15 mouse cellular contexts compared by ENCODE assay signal in the genomic region with DNA sequence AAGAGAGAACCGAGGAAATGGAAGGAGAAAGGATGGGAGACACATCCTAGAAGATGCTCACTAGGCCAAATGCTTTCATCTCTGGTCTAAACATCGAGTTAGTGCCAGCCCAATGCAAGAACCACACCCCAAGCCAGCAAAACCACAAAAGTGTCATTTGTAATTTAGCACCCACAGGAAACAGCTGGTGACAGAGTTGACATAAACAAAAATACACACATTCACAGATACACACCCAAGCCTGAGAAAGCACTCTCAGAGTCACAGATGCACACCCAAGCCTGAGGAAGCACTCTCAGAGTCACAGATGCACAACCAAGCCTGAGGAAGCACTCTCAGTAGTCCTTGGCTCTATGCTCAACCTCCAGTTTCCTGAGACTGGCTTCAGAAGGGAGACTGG. TPM values are rescaled to one million over a fixed set of nuclear protein-coding genes. Genes with fewer than 3 reads are reported as not detected.
A peak's percentile ranks its signal among the peaks of the same experiment; 100 is the strongest.
DNase-seq lines count a peak whose midpoint lies in the region; ATAC-seq lines count a peak whose summit lies in the region.
"Had no signal": no experiment of that assay in that cellular context is flagged by ENCODE, and none has a peak within 500 bp of the region (broad histone marks: within the 10 kb centered on the region; RNA-seq: fewer than 3 reads in every experiment).

No protein-coding gene starts in this region.

- peak; percentile 43 for DNase-seq in lung, postnatal 25 days (ENCODE audit: low spot score)
- DNase-seq in lung, postnatal 4 days, result no peak
- peak; percentile 24 to 40 for DNase-seq in B cell, adult 2 months
- peak; percentile 77 for DNase-seq in naive thymus-derived CD4-positive, alpha-beta T cell, adult 2 months (ENCODE audit: low read depth)
- DNase-seq in kidney, adult 11 months, result no peak
- DNase-seq in testis, postnatal 14 days (ENCODE audit: low spot score), result no peak
- no peak for DNase-seq in kidney, adult 8-10 months
- DNase-seq: cerebellum, adult 18-20 months; gastrocnemius, postnatal 10 days; heart, postnatal 36 days; midbrain, embryonic 14.5 days; thymus, postnatal 4 days had no signal

- peak; percentile 60 for ATAC-seq in activated CD4-positive, CD25-positive, alpha-beta regulatory T cell, adult 4 months
- ATAC-seq: hindbrain, postnatal 0 days had no signal

RNA-seq across cellular contexts. Expression of gene Cd2bp2, which starts 15.1 kb away (rescaled TPM):
- 10 to 100 TPM; 38.9 to 50.5 TPM for polyA plus RNA-seq in activated CD4-positive, CD25-positive, alpha-beta regulatory T cell, adult 4 months (2017; shearing (Covaris generic))

RNA-seq across cellular contexts. Expression of gene Tbc1d10b, which starts 27.5 kb away (rescaled TPM):
- polyA plus RNA-seq in activated CD4-positive, CD25-positive, alpha-beta regulatory T cell, adult 4 months (2017; shearing (Covaris generic)), result 10 to 100 TPM; 13.6 to 18.9 TPM

RNA-seq across cellular contexts. Expression of gene Mylpf, which starts 27.9 kb away (rescaled TPM):
- 10 to 100 TPM; 26.7 to 30.7 TPM for polyA plus RNA-seq in activated CD4-positive, CD25-positive, alpha-beta regulatory T cell, adult 4 months (2017; shearing (Covaris generic))

RNA-seq across cellular contexts. Expression of gene Spn, which starts 43.2 kb away (rescaled TPM):
- polyA plus RNA-seq in activated CD4-positive, CD25-positive, alpha-beta regulatory T cell, adult 4 months (2017; shearing (Covaris generic)), result 100 to 1,000 TPM; 157 to 159 TPM
- polyA plus RNA-seq: limb, embryonic 12.5 days; midbrain, embryonic 14.5 days had no signal

RNA-seq across cellular contexts. Expression of gene Zfp553, which starts 52.1 kb away (rescaled TPM):
- polyA plus RNA-seq in activated CD4-positive, CD25-positive, alpha-beta regulatory T cell, adult 4 months (2017; shearing (Covaris generic)), result 1 to 10 TPM; 4.1 to 8.0 TPM

Comparison
In these comparisons a context has a peak if more than half of its experiments do, and no peak if none do; other contexts are left out.
1. DNase-seq: peak in lung, postnatal 25 days (single experiment), B cell, adult 2 months (2 of 2) and naive thymus-derived CD4-positive, alpha-beta T cell, adult 2 months (single experiment); none in lung, postnatal 4 days (0 of 2), kidney, adult 11 months (single experiment), testis, postnatal 14 days (single experiment) and kidney, adult 8-10 months (0 of 2).